Mouse (Mus musculus) brain, embryonic 14.5 days (tissue): ENCODE results near the gene Yipf2.

ENCODE experiments used
- CTCF ChIP-seq: fragments of 200-500 bp; IDR thresholded peaks from 2 replicates; pipeline ENCODE4 v1.5.1; 2012; ENCODE audit warnings: inconsistent platforms, mild to moderate bottlenecking, moderate library complexity, borderline replicate concordance; ENCODE audit not compliant: insufficient read depth, insufficient read length; ENCODE audit errors: extremely low read depth
- POLR2A ChIP-seq: fragments of 200-500 bp; IDR thresholded peaks from 2 replicates; pipeline ENCODE4 v1.6.1; 2012; ENCODE audit warnings: mild to moderate bottlenecking, inconsistent platforms, borderline replicate concordance; ENCODE audit not compliant: poor library complexity, insufficient read depth, insufficient read length, severe bottlenecking; ENCODE audit errors: extremely low read depth

GRCm38 (mm10) chr9:21601722-21602399 is 9.2 kb upstream of the Yipf2 start:
- TF ChIP-seq POLR2A (no peak), CTCF (peak; percentile 84)
